Mouse (Mus musculus) olfactory bulb, adult 2 months (tissue): ENCODE results near the gene Limch1. TPM values are rescaled to one million over a fixed set of nuclear protein-coding genes. Genes with fewer than 3 reads are reported as not detected.

Experiments used
- H3K27ac ChIP-seq: fragments of 200-500 bp; 2 replicates; pipeline ENCODE4 v1.5.1; 2012; ENCODE audit warnings: low read depth, low read length; ENCODE audit not compliant: insufficient read depth
- H3K4me1 ChIP-seq: fragments of 200-500 bp; 2 replicates; pipeline ENCODE4 v1.6.1; 2012; ENCODE audit warnings: low read length; ENCODE audit not compliant: control insufficient read depth, insufficient read depth
- H3K4me3 ChIP-seq: fragments of 200-500 bp; 2 replicates; pipeline ENCODE4 v1.5.1; 2012; ENCODE audit warnings: mild to moderate bottlenecking, low read depth, low read length, moderate library complexity; ENCODE audit not compliant: insufficient read depth
- CTCF ChIP-seq: fragments of 200-500 bp; IDR thresholded peaks from 2 replicates; pipeline ENCODE4 v1.5.1; 2012; ENCODE audit warnings: low read depth, mild to moderate bottlenecking, low read length, moderate library complexity; ENCODE audit not compliant: insufficient read depth
- POLR2A ChIP-seq: fragments of 200-500 bp; IDR thresholded peaks from 2 replicates; pipeline ENCODE4 v1.6.1; 2012; ENCODE audit warnings: mild to moderate bottlenecking, low read depth, low read length, moderate library complexity; ENCODE audit not compliant: insufficient read depth
- WGBS: fragments of 180-500 bp; shearing (Covaris S2); methylation state at CpG from one replicate; pipeline ENCODE4 v1.1.7; 2018; 5-methylcytosine and 5-hydroxymethylcytosine counted together
- polyA plus RNA-seq: library from polyadenylated mRNA; stranded (reverse); fragments of >200 nt; gene quantifications from 2 replicates; pipeline ENCODE4 v1.2.4, GENCODE M21; 2012; ENCODE audit warnings: low replicate concordance; ENCODE audit not compliant: missing spikeins, insufficient read depth, insufficient read length

The Limch1 gene
- polyA plus RNA-seq, 1 experiment, result not detected

- TF ChIP-seq POLR2A (no peak), CTCF (no peak)
- H3K4me1 ChIP-seq, result peaks cover 21% of the 10 kb centered on the region
- WGBS, result 92% methylated on average over 7 of the region's 7 CpGs
- no peak overlapping the region for H3K27ac ChIP-seq
- H3K4me3 ChIP-seq, result no peak overlapping the region
Measured at GRCm38 (mm10) chr5:66806335-66806734, 60.7 kb downstream of the Limch1 start.

GRCm38 (mm10) chr5:66807737-66808136 lies 62.1 kb downstream of the Limch1 start:
- TF ChIP-seq POLR2A (no peak), CTCF (no peak)
- WGBS, result 88% methylated on average over 6 of the region's 6 CpGs
- peaks cover 18% of the 10 kb centered on the region for H3K4me1 ChIP-seq

GRCm38 (mm10) chr5:66809016-66809570 lies 63.5 kb downstream of the Limch1 start:
- H3K4me1 ChIP-seq, result peaks cover 16% of the 10 kb centered on the region
- 69% methylated on average over 9 of the region's 9 CpGs for WGBS
- H3K27ac ChIP-seq, result no peak overlapping the region
- TF ChIP-seq POLR2A (no peak), CTCF (no peak)
- no peak overlapping the region for H3K4me3 ChIP-seq

More at GRCm38 (mm10) chr5:66807737-66808136, 62.1 kb downstream of the Limch1 start:
- no peak overlapping the region for H3K27ac ChIP-seq
- no peak overlapping the region for H3K4me3 ChIP-seq

- Histone ChIP-seq H3K27ac (no peak overlapping the region), H3K4me1 (peaks cover 16% of the 10 kb centered on the region), H3K4me3 (no peak overlapping the region)
- TF ChIP-seq POLR2A, result no peak
- TF ChIP-seq CTCF, result no peak
- 58% methylated on average over 2 of the region's 2 CpGs for WGBS
Measured at GRCm38 (mm10) chr5:66810396-66810795, 64.8 kb downstream of the Limch1 start.

- Histone ChIP-seq H3K27ac (no peak overlapping the region), H3K4me3 (no peak overlapping the region), H3K4me1 (peaks cover 21% of the 10 kb centered on the region)
- TF ChIP-seq CTCF, result no peak
- no peak for TF ChIP-seq POLR2A
- WGBS, result 69% methylated on average over 3 of the region's 3 CpGs
Measured at GRCm38 (mm10) chr5:66814674-66815073, 69.0 kb downstream of the Limch1 start.

- no peak overlapping the region for H3K4me3 ChIP-seq
- no peak overlapping the region for H3K27ac ChIP-seq
- peaks cover 16% of the 10 kb centered on the region for H3K4me1 ChIP-seq
- 25% methylated on average over 6 of the region's 6 CpGs for WGBS
- no peak for TF ChIP-seq POLR2A
Measured at GRCm38 (mm10) chr5:66815877-66816276, 70.2 kb downstream of the Limch1 start.

- H3K27ac ChIP-seq, result no peak overlapping the region
- TF ChIP-seq POLR2A (no peak), CTCF (no peak)
- H3K4me1 ChIP-seq, result peaks cover 10% of the 10 kb centered on the region
- WGBS, result 78% methylated on average over 18 of the region's 18 CpGs
- no peak overlapping the region for H3K4me3 ChIP-seq
Measured at GRCm38 (mm10) chr5:66816751-66817150, 71.1 kb downstream of the Limch1 start.

GRCm38 (mm10) chr5:66817184-66817956 lies 71.7 kb downstream of the Limch1 start:
- no peak overlapping the region for H3K4me3 ChIP-seq
- 97% methylated on average over 8 of the region's 8 CpGs for WGBS
- H3K4me1 ChIP-seq, result peaks cover 11% of the 10 kb centered on the region
- TF ChIP-seq CTCF (no peak), POLR2A (no peak)
- no peak overlapping the region for H3K27ac ChIP-seq

GRCm38 (mm10) chr5:66822500-66823205 lies 77.0 kb downstream of the Limch1 start:
- H3K27ac ChIP-seq, result no peak overlapping the region
- 74% methylated on average over 6 of the region's 6 CpGs for WGBS
- TF ChIP-seq CTCF (no peak), POLR2A (no peak)
- peaks cover 9% of the 10 kb centered on the region for H3K4me1 ChIP-seq
- H3K4me3 ChIP-seq, result no peak overlapping the region
